Mouse (Mus musculus) urinary bladder, adult 2 months (tissue): Measurements from ENCODE around the gene Abraxas2. TPM values are rescaled to one million over a fixed set of nuclear protein-coding genes. Genes with fewer than 3 reads are reported as not detected.

Source experiments
- DNase-seq: peaks from one replicate; pipeline ENCODE4 v3.0.0; 2022; ENCODE audit warnings: low spot score
- polyA plus RNA-seq: library from polyadenylated mRNA; depleted of rRNA; stranded (reverse); fragments of >200 nt; gene quantifications from 2 replicates; pipeline ENCODE4 v1.2.3, GENCODE M21; 2012; rRNA removed

Abraxas2 gene
- 24.0 and 24.7 TPM in 2 replicates for polyA plus RNA-seq

- DNase-seq = peak; percentile 73
Observed at GRCm38 (mm10) chr7:132859042-132859958, at the start of gene Abraxas2. Gene Abraxas2, plus strand, starts transcription at chr7:132859225.

- DNase-seq = no peak
Observed at GRCm38 (mm10) chr7:132809721-132810120, 49.3 kb upstream of the Abraxas2 start.

- no peak for DNase-seq
Observed at GRCm38 (mm10) chr7:132810368-132810767, 48.7 kb upstream of the Abraxas2 start.

GRCm38 (mm10) chr7:132810879-132811278 is 48.1 kb upstream of the Abraxas2 start:
- DNase-seq = peak; percentile 85

- no peak for DNase-seq
Observed at GRCm38 (mm10) chr7:132811716-132812618, 47.1 kb upstream of the Abraxas2 start.

GRCm38 (mm10) chr7:132812619-132813415 is 46.2 kb upstream of the Abraxas2 start:
- peak; percentile 63 for DNase-seq

- peak; percentile 67 for DNase-seq
Observed at GRCm38 (mm10) chr7:132813416-132814088, 45.5 kb upstream of the Abraxas2 start, which contains the start of gene Fam53b. Gene Fam53b, minus strand, starts transcription at chr7:132813886.

- no peak for DNase-seq
Observed at GRCm38 (mm10) chr7:132814089-132814450, 45.0 kb upstream of the Abraxas2 start.

GRCm38 (mm10) chr7:132815081-132815480 is 43.9 kb upstream of the Abraxas2 start:
- DNase-seq = no peak

- DNase-seq = no peak
Observed at GRCm38 (mm10) chr7:132816528-132816927, 42.5 kb upstream of the Abraxas2 start.

- DNase-seq = no peak
Observed at GRCm38 (mm10) chr7:132817056-132817455, 42.0 kb upstream of the Abraxas2 start.

- no peak for DNase-seq
Observed at GRCm38 (mm10) chr7:132820692-132821091, 38.3 kb upstream of the Abraxas2 start.

- DNase-seq = no peak
Observed at GRCm38 (mm10) chr7:132823832-132824231, 35.2 kb upstream of the Abraxas2 start.

- DNase-seq = no peak
Observed at GRCm38 (mm10) chr7:132824346-132825022, 34.5 kb upstream of the Abraxas2 start.

GRCm38 (mm10) chr7:132830955-132831354 is 28.1 kb upstream of the Abraxas2 start:
- DNase-seq = no peak

GRCm38 (mm10) chr7:132841287-132841686 is 17.7 kb upstream of the Abraxas2 start:
- DNase-seq = no peak

- no peak for DNase-seq
Observed at GRCm38 (mm10) chr7:132842455-132842854, 16.6 kb upstream of the Abraxas2 start.

GRCm38 (mm10) chr7:132843152-132843551 is 15.9 kb upstream of the Abraxas2 start:
- DNase-seq = no peak

- DNase-seq = peak; percentile 75
Observed at GRCm38 (mm10) chr7:132852173-132852844, 6.7 kb upstream of the Abraxas2 start, which contains the start of gene Eef1akmt2. Gene Eef1akmt2, minus strand, starts transcription at chr7:132852673.

- no peak for DNase-seq
Observed at GRCm38 (mm10) chr7:132853361-132853760, 5.7 kb upstream of the Abraxas2 start.
